Mouse (Mus musculus): Measurements from ENCODE around the gene Npy1r. TPM values are rescaled to one million over a fixed set of nuclear protein-coding genes. Genes with fewer than 3 reads are reported as not detected.

Gene Npy1r
- 13.0 TPM for polyA plus RNA-seq (2015; fragmentation: Illumina TruSeq; extraction: RNeasy Lipid Tissue Mini Kit (QIAGEN cat#74804); ENCODE audit: insufficient read depth, low replicate concordance)

GRCm38 (mm10) chr8:66696970-66697843 lies at the start of gene Npy1r:
TSS of gene Npy1r (plus strand) at chr8:66697192.

GRCm38 (mm10) chr8:66687511-66688329 lies 9.3 kb upstream of the Npy1r start, which contains the start of gene Npy5r:
TSS of gene Npy5r (minus strand) at chr8:66688128.

Other genes starting within 250 kb of the Npy1r start
- 14.7 TPM for gene Tma16, start 210.7 kb upstream of the Npy1r start, polyA plus RNA-seq (2015; fragmentation: Illumina TruSeq; extraction: RNeasy Lipid Tissue Mini Kit (QIAGEN cat#74804); ENCODE audit: insufficient read depth, low replicate concordance)
- not detected for gene Tktl2, start 185.4 kb upstream of the Npy1r start, polyA plus RNA-seq (2015; fragmentation: Illumina TruSeq; extraction: RNeasy Lipid Tissue Mini Kit (QIAGEN cat#74804); ENCODE audit: insufficient read depth, low replicate concordance)
- not detected for gene Npy5r, start 9.1 kb upstream of the Npy1r start, polyA plus RNA-seq (2015; fragmentation: Illumina TruSeq; extraction: RNeasy Lipid Tissue Mini Kit (QIAGEN cat#74804); ENCODE audit: insufficient read depth, low replicate concordance)
- 11.2 TPM for gene Naf1, start 163.0 kb downstream of the Npy1r start, polyA plus RNA-seq (2015; fragmentation: Illumina TruSeq; extraction: RNeasy Lipid Tissue Mini Kit (QIAGEN cat#74804); ENCODE audit: insufficient read depth, low replicate concordance)